Mouse (Mus musculus) urinary bladder, adult 2 months (tissue): Measurements from ENCODE around the gene Xrn1. TPM values are rescaled to one million over a fixed set of nuclear protein-coding genes. Genes with fewer than 3 reads are reported as not detected.
"Not testable (repeated sequence)": the region's sequence is repeated elsewhere in the genome, so short reads cannot be mapped to it uniquely, and the experiment has no call there.

ENCODE experiments used
- DNase-seq: peaks from one replicate; pipeline ENCODE4 v3.0.0; 2022; ENCODE audit warnings: low spot score
- polyA plus RNA-seq: library from polyadenylated mRNA; depleted of rRNA; stranded (reverse); fragments of >200 nt; gene quantifications from 2 replicates; pipeline ENCODE4 v1.2.3, GENCODE M21; 2012; rRNA removed

Xrn1 gene
- polyA plus RNA-seq, 1 experiment, result 10.0 TPM

GRCm38 (mm10) chr9:96051501-96051900, 96.9 kb downstream of the Xrn1 start:
- no peak for DNase-seq

- DNase-seq, result no peak
Observed at GRCm38 (mm10) chr9:96054878-96055277, 100.3 kb downstream of the Xrn1 start.

GRCm38 (mm10) chr9:96056417-96057223, 102.1 kb downstream of the Xrn1 start:
- DNase-seq, result no peak

- DNase-seq, result no peak
Observed at GRCm38 (mm10) chr9:96063083-96063802, 108.7 kb downstream of the Xrn1 start.

- no peak for DNase-seq
Observed at GRCm38 (mm10) chr9:96063803-96064475, 109.4 kb downstream of the Xrn1 start.

GRCm38 (mm10) chr9:96067507-96067906, 112.9 kb downstream of the Xrn1 start:
- no peak for DNase-seq

GRCm38 (mm10) chr9:96078752-96079315, 124.3 kb downstream of the Xrn1 start:
- DNase-seq, result no peak

- no peak for DNase-seq
Observed at GRCm38 (mm10) chr9:96085293-96085692, 130.7 kb downstream of the Xrn1 start.

- no peak for DNase-seq
Observed at GRCm38 (mm10) chr9:96087671-96088070, 133.1 kb downstream of the Xrn1 start.

- DNase-seq, result not testable (repeated sequence)
Observed at GRCm38 (mm10) chr9:96088456-96088855, 133.9 kb downstream of the Xrn1 start.

- not testable (repeated sequence) for DNase-seq
Observed at GRCm38 (mm10) chr9:96092637-96093036, 138.1 kb downstream of the Xrn1 start.

GRCm38 (mm10) chr9:96093221-96093620, 138.7 kb downstream of the Xrn1 start:
- DNase-seq, result no peak

GRCm38 (mm10) chr9:96094341-96094740, 139.8 kb downstream of the Xrn1 start:
- no peak for DNase-seq

GRCm38 (mm10) chr9:96095192-96095591, 140.6 kb downstream of the Xrn1 start:
- no peak for DNase-seq

- DNase-seq, result no peak
Observed at GRCm38 (mm10) chr9:96102846-96103245, 148.3 kb downstream of the Xrn1 start.

Other genes starting within 250 kb of the Xrn1 start
- gene Trpc1, start 204.4 kb upstream of the Xrn1 start, polyA plus RNA-seq, result 3.6 and 4.6 TPM in 2 replicates
- gene Pls1, start 109.4 kb upstream of the Xrn1 start, polyA plus RNA-seq, result 1.9 and 2.4 TPM in 2 replicates
- 8.7 and 10.2 TPM in 2 replicates for gene Atr, start 97.2 kb upstream of the Xrn1 start, polyA plus RNA-seq
- 6.0 and 6.5 TPM in 2 replicates for gene Gk5, start 164.6 kb downstream of the Xrn1 start, polyA plus RNA-seq
- 14.9 and 20.3 TPM in 2 replicates for gene Tfdp2, start 241.5 kb downstream of the Xrn1 start, polyA plus RNA-seq